Mouse (Mus musculus) spleen, postnatal 4 days (tissue): ENCODE measurements around the gene Olfr994.

Source experiments
- DNase-seq, 2 experiments: peaks; one replicate each; pipeline ENCODE4 v3.0.0; 2022; ENCODE audit warnings: low spot score in 2 of 2

Olfr994 gene

GRCm38 (mm10) chr2:85436351-85436750, at the start of gene Olfr994:
TSS of gene Olfr994 (minus strand) at chr2:85436451.
- DNase-seq: no peak

- no peak for DNase-seq
Measured at GRCm38 (mm10) chr2:85466801-85467325, 30.6 kb upstream of the Olfr994 start.

GRCm38 (mm10) chr2:85443539-85443938, 7.3 kb upstream of the Olfr994 start, which contains the start of gene Olfr995:
TSS of gene Olfr995 (minus strand) at chr2:85443639.
- DNase-seq: no peak

GRCm38 (mm10) chr2:85442546-85442945, 6.3 kb upstream of the Olfr994 start:
- no peak for DNase-seq

- no peak for DNase-seq
Measured at GRCm38 (mm10) chr2:85425893-85426292, 10.4 kb downstream of the Olfr994 start.

GRCm38 (mm10) chr2:85414777-85415176, 21.5 kb downstream of the Olfr994 start, which contains the start of gene Olfr993:
TSS of gene Olfr993 (minus strand) at chr2:85414877.
- DNase-seq: no peak

GRCm38 (mm10) chr2:85409369-85409768, 26.9 kb downstream of the Olfr994 start, which contains the start of gene Olfr992:
TSS of gene Olfr992 (minus strand) at chr2:85409469.
- DNase-seq: no peak
